Mouse (Mus musculus) limb, embryonic 13.5 days (tissue): Measurements from ENCODE around the gene Hdac8. TPM values are rescaled to one million over a fixed set of nuclear protein-coding genes. Genes with fewer than 3 reads are reported as not detected.

Experiments used
- ATAC-seq: fragments of 200-750 bp; cut with Nextera tagmentation; 2 replicates; pipeline ENCODE4 v1.8.0; 2017; ENCODE audit warnings: low read depth, moderate number of reproducible peaks, moderate TSS enrichment; ENCODE audit not compliant: low FRiP score
- H3K27ac ChIP-seq: fragments of 300-500 bp; sonication (generic); 2 replicates; pipeline ENCODE4 v1.5.1; 2015; ENCODE audit warnings: inconsistent platforms, mild to moderate bottlenecking, moderate library complexity
- H3K27me3 ChIP-seq: fragments of 300-500 bp; sonication (generic); 2 replicates; pipeline ENCODE4 v1.6.1; 2015; ENCODE audit warnings: mild to moderate bottlenecking, inconsistent platforms
- H3K36me3 ChIP-seq: fragments of 300-500 bp; sonication (generic); 2 replicates; pipeline ENCODE4 v1.6.1; 2015; ENCODE audit warnings: inconsistent platforms, mild to moderate bottlenecking, moderate library complexity
- H3K4me1 ChIP-seq: fragments of 300-500 bp; sonication (generic); 2 replicates; pipeline ENCODE4 v1.6.1; 2015; ENCODE audit warnings: inconsistent platforms
- H3K4me2 ChIP-seq: fragments of 300-500 bp; sonication (generic); replicated peaks from 2 replicates; pipeline ENCODE4 v1.6.1; 2015; ENCODE audit warnings: inconsistent platforms, mild to moderate bottlenecking, moderate library complexity
- H3K4me3 ChIP-seq: fragments of 300-500 bp; sonication (generic); 2 replicates; pipeline ENCODE4 v1.5.1; 2015; ENCODE audit warnings: moderate library complexity, mild to moderate bottlenecking, inconsistent platforms
- H3K9ac ChIP-seq: fragments of 300-500 bp; sonication (generic); 2 replicates; pipeline ENCODE4 v1.6.1; 2015; ENCODE audit warnings: mild to moderate bottlenecking, inconsistent platforms
- H3K9me3 ChIP-seq: fragments of 300-500 bp; sonication (generic); 2 replicates; pipeline ENCODE4 v1.6.1; 2016; ENCODE audit warnings: inconsistent platforms
- whole genome bisulfite sequencing: fragments of 180-500 bp; shearing (Covaris S2); methylation state at CpG from one replicate; pipeline ENCODE4 v1.1.7; 2015; 5-methylcytosine and 5-hydroxymethylcytosine counted together
- polyA plus RNA-seq: library from polyadenylated mRNA; unstranded; fragments of >200 nt; fragmentation: Nextera tagmentation; extraction: Ambion mirVana; gene quantifications from 2 replicates; pipeline ENCODE4 v1.2.1, GENCODE M21; 2015

The Hdac8 gene
- polyA plus RNA-seq = 19.3 and 21.1 TPM in 2 replicates

- peak within 1 kb of the TSS; percentile 52 for H3K4me3 ChIP-seq
- H3K4me2 ChIP-seq = peak within 1 kb of the TSS; percentile 64
- H3K9me3 ChIP-seq = no peaks in the 10 kb centered on the region
- ATAC-seq = peak; percentile 90
- H3K9ac ChIP-seq = peak within 1 kb of the TSS; percentile 59
- WGBS = 14% methylated on average over 27 of the region's 27 CpGs
- H3K27me3 ChIP-seq = peaks cover 25% of the 10 kb centered on the region
- no peaks in the 10 kb centered on the region for H3K4me1 ChIP-seq
- H3K27ac ChIP-seq = peak within 1 kb of the TSS; percentile 48; the same call in 1 of the 2 replicates
- H3K36me3 ChIP-seq = no peaks in the 10 kb centered on the region
These were observed at the start of gene Hdac8 for GRCm38 (mm10) chrX:102504644-102505481. Hdac8 (minus strand) TSS chrX:102505359.

GRCm38 (mm10) chrX:102509205-102509604, 4.0 kb upstream of the Hdac8 start:
- Histone ChIP-seq H3K36me3 (no peaks in the 10 kb centered on the region), H3K9me3 (no peaks in the 10 kb centered on the region), H3K4me1 (no peaks in the 10 kb centered on the region), H3K4me2 (no peak overlapping the region), H3K27ac (no peak overlapping the region), H3K27me3 (peaks cover 35% of the 10 kb centered on the region), H3K4me3 (no peak overlapping the region), H3K9ac (no peak overlapping the region)
- no peak for ATAC-seq
- 57% methylated on average over 4 of the region's 4 CpGs for WGBS

GRCm38 (mm10) chrX:102504179-102504578, 980 bp downstream of the Hdac8 start:
- no peak for ATAC-seq
- Histone ChIP-seq H3K27me3 (peaks cover 18% of the 10 kb centered on the region), H3K4me1 (no peaks in the 10 kb centered on the region), H3K4me2 (peak overlapping the region; percentile 64), H3K9me3 (no peaks in the 10 kb centered on the region), H3K4me3 (peak overlapping the region; percentile 52), H3K9ac (peak overlapping the region; percentile 59), H3K27ac (no peak overlapping the region), H3K36me3 (no peaks in the 10 kb centered on the region)
- WGBS = 31% methylated on average over 10 of the region's 10 CpGs

GRCm38 (mm10) chrX:102493992-102494730, 11.0 kb downstream of the Hdac8 start:
- 0 out of 2 replicates have a peak, but pooled peaks cover 5% of the 10 kb centered on the region for H3K36me3 ChIP-seq
- no peak overlapping the region for H3K27ac ChIP-seq
- ATAC-seq = no peak
- no peaks in the 10 kb centered on the region for H3K9me3 ChIP-seq
- H3K9ac ChIP-seq = no peak overlapping the region
- H3K27me3 ChIP-seq = peaks cover 4% of the 10 kb centered on the region; the same call in 1 of the 2 replicates
- no peak overlapping the region for H3K4me3 ChIP-seq
- WGBS = 59% methylated on average over 6 of the region's 6 CpGs
- no peaks in the 10 kb centered on the region for H3K4me1 ChIP-seq
- H3K4me2 ChIP-seq = no peak overlapping the region

GRCm38 (mm10) chrX:102485575-102485974, 19.6 kb downstream of the Hdac8 start:
- Histone ChIP-seq H3K4me2 (no peak overlapping the region), H3K27ac (no peak overlapping the region), H3K9me3 (no peaks in the 10 kb centered on the region), H3K9ac (no peak overlapping the region), H3K4me1 (no peaks in the 10 kb centered on the region), H3K4me3 (no peak overlapping the region), H3K36me3 (peaks cover 3% of the 10 kb centered on the region; the same call in 1 of the 2 replicates), H3K27me3 (peaks cover 14% of the 10 kb centered on the region; the same call in 1 of the 2 replicates)
- 79% methylated on average over 7 of the region's 7 CpGs for WGBS
- ATAC-seq = no peak

GRCm38 (mm10) chrX:102479665-102480064, 25.5 kb downstream of the Hdac8 start:
- Histone ChIP-seq H3K4me2 (no peak overlapping the region), H3K4me1 (no peaks in the 10 kb centered on the region), H3K36me3 (peaks cover 3% of the 10 kb centered on the region; the same call in 1 of the 2 replicates), H3K27ac (no peak overlapping the region), H3K4me3 (no peak overlapping the region), H3K27me3 (peaks cover 3% of the 10 kb centered on the region; the same call in 1 of the 2 replicates), H3K9me3 (no peaks in the 10 kb centered on the region), H3K9ac (no peak overlapping the region)
- no peak for ATAC-seq
- WGBS = 77% methylated on average over 4 of the region's 4 CpGs

GRCm38 (mm10) chrX:102478965-102479364, 26.2 kb downstream of the Hdac8 start:
- ATAC-seq = no peak

GRCm38 (mm10) chrX:102478481-102478880, 26.7 kb downstream of the Hdac8 start:
- no peaks in the 10 kb centered on the region for H3K9me3 ChIP-seq
- no peaks in the 10 kb centered on the region; the same call in 1 of the 2 replicates for H3K27me3 ChIP-seq
- no peak for ATAC-seq
- H3K4me2 ChIP-seq = no peak overlapping the region
- H3K4me3 ChIP-seq = no peak overlapping the region
- H3K9ac ChIP-seq = no peak overlapping the region
- 78% methylated on average over 3 of the region's 3 CpGs for WGBS
- H3K4me1 ChIP-seq = no peaks in the 10 kb centered on the region
- H3K36me3 ChIP-seq = peaks cover 3% of the 10 kb centered on the region; the same call in 1 of the 2 replicates
- H3K27ac ChIP-seq = no peak overlapping the region

More at GRCm38 (mm10) chrX:102478965-102479364, 26.2 kb downstream of the Hdac8 start:
- Histone ChIP-seq H3K9me3 (no peaks in the 10 kb centered on the region), H3K4me3 (no peak overlapping the region), H3K27me3 (no peaks in the 10 kb centered on the region; the same call in 1 of the 2 replicates), H3K36me3 (peaks cover 3% of the 10 kb centered on the region; the same call in 1 of the 2 replicates), H3K4me1 (no peaks in the 10 kb centered on the region), H3K9ac (no peak overlapping the region), H3K4me2 (no peak overlapping the region), H3K27ac (no peak overlapping the region)
- WGBS = 29% methylated on average over 4 of the region's 4 CpGs

- H3K4me3 ChIP-seq = no peak overlapping the region
- no peak for ATAC-seq
- no peak overlapping the region for H3K9ac ChIP-seq
- H3K27ac ChIP-seq = no peak overlapping the region
- H3K36me3 ChIP-seq = peaks cover under 1% of the 10 kb centered on the region; the same call in 1 of the 2 replicates
- no peaks in the 10 kb centered on the region for H3K4me1 ChIP-seq
- no peak overlapping the region for H3K4me2 ChIP-seq
- peaks cover 3% of the 10 kb centered on the region; the same call in 1 of the 2 replicates for H3K27me3 ChIP-seq
- no peaks in the 10 kb centered on the region for H3K9me3 ChIP-seq
- WGBS = 33% methylated on average over 3 of the region's 3 CpGs
These were observed 28.4 kb downstream of the Hdac8 start for GRCm38 (mm10) chrX:102476784-102477183.

- Histone ChIP-seq H3K4me1 (no peaks in the 10 kb centered on the region), H3K36me3 (no peaks in the 10 kb centered on the region), H3K27me3 (peaks cover 10% of the 10 kb centered on the region; the same call in 1 of the 2 replicates), H3K4me3 (no peak overlapping the region), H3K4me2 (no peak overlapping the region), H3K27ac (no peak overlapping the region), H3K9ac (no peak overlapping the region), H3K9me3 (no peaks in the 10 kb centered on the region)
- WGBS = 84% methylated on average over 5 of the region's 5 CpGs
- no peak for ATAC-seq
These were observed 29.6 kb downstream of the Hdac8 start for GRCm38 (mm10) chrX:102475555-102475954.

- Histone ChIP-seq H3K4me3 (no peak overlapping the region), H3K4me1 (peaks cover 23% of the 10 kb centered on the region), H3K27ac (no peak overlapping the region), H3K4me2 (peak overlapping the region; percentile 25), H3K27me3 (peaks cover 28% of the 10 kb centered on the region), H3K9me3 (no peaks in the 10 kb centered on the region), H3K9ac (no peak overlapping the region), H3K36me3 (no peaks in the 10 kb centered on the region)
- 30% methylated on average over 8 of the region's 8 CpGs for WGBS
- peak; percentile 71 for ATAC-seq
These were observed 86.6 kb downstream of the Hdac8 start for GRCm38 (mm10) chrX:102418343-102419127.
